Mouse (Mus musculus) left cerebral cortex, postnatal 4 days (tissue): ENCODE data around the gene Alpk1. TPM values are rescaled to one million over a fixed set of nuclear protein-coding genes. Genes with fewer than 3 reads are reported as not detected.
A peak's percentile ranks its signal among the peaks of the same experiment; 100 is the strongest.

Experiments used
- DNase-seq: peaks from one replicate; pipeline ENCODE4 v3.0.0-alpha.2; 2022
- intact Hi-C: fragments of 180-260 bp; cut with DNase I; formaldehyde crosslinking; loops from one replicate; pipeline ENCODE4 v1.15.1; 2025
- total RNA-seq, 2 experiments: library from RNA; stranded (reverse); gene quantifications; 2 replicates each; pipeline ENCODE4 v1.2.3; 2021

The Alpk1 gene
- total RNA-seq, 2 experiments from 2014 or later, result 2.0 to 4.0 TPM

- intact Hi-C loops, result no loop called here
- no peak for DNase-seq
Measured at GRCm38 (mm10) chr3:127701196-127701825, 79.0 kb downstream of the Alpk1 start.

- intact Hi-C loops, result no loop called here
- DNase-seq, result no peak
Measured at GRCm38 (mm10) chr3:127698636-127699035, 81.7 kb downstream of the Alpk1 start.

GRCm38 (mm10) chr3:127696541-127696940 is 83.8 kb downstream of the Alpk1 start:
- no peak for DNase-seq
- intact Hi-C loops, result no loop called here

GRCm38 (mm10) chr3:127694802-127695771 is 85.2 kb downstream of the Alpk1 start:
- peak; percentile 10 for DNase-seq
- intact Hi-C loops, result no loop called here

- intact Hi-C loops, result no loop called here
Measured at GRCm38 (mm10) chr3:127691230-127691629, 89.1 kb downstream of the Alpk1 start.

GRCm38 (mm10) chr3:127679703-127680102 is 100.6 kb downstream of the Alpk1 start:
- intact Hi-C loops, result no loop called here
- no peak for DNase-seq

More at GRCm38 (mm10) chr3:127691230-127691629, 89.1 kb downstream of the Alpk1 start:
- no peak for DNase-seq

GRCm38 (mm10) chr3:127661646-127662531 is 118.4 kb downstream of the Alpk1 start:
- intact Hi-C loops, result no loop called here
- no peak for DNase-seq

GRCm38 (mm10) chr3:127660712-127661111 is 119.6 kb downstream of the Alpk1 start:
- intact Hi-C loops, result no loop called here
- DNase-seq, result no peak

- no peak for DNase-seq
- intact Hi-C loops, result no loop called here
Measured at GRCm38 (mm10) chr3:127651742-127652653, 128.3 kb downstream of the Alpk1 start.

- DNase-seq, result no peak
Measured at GRCm38 (mm10) chr3:127646156-127646825, 134.0 kb downstream of the Alpk1 start.

GRCm38 (mm10) chr3:127642211-127642610 is 138.1 kb downstream of the Alpk1 start:
- intact Hi-C loops, result no loop called here

More at GRCm38 (mm10) chr3:127646156-127646825, 134.0 kb downstream of the Alpk1 start:
- intact Hi-C loops, result no loop called here

GRCm38 (mm10) chr3:127640762-127641700 is 139.3 kb downstream of the Alpk1 start:
- intact Hi-C loops, result no loop called here

More at GRCm38 (mm10) chr3:127642211-127642610, 138.1 kb downstream of the Alpk1 start:
- DNase-seq, result no peak

GRCm38 (mm10) chr3:127639875-127640761 is 140.2 kb downstream of the Alpk1 start:
- DNase-seq, result peak; percentile 73
- intact Hi-C loops, result no loop called here

More at GRCm38 (mm10) chr3:127640762-127641700, 139.3 kb downstream of the Alpk1 start:
- no peak for DNase-seq

- intact Hi-C loops, result loop anchor here (5.0 kb wide), 1 partner anchor 122 kb away; no protein-coding TSS in a partner anchor
Measured at GRCm38 (mm10) chr3:127634984-127635349, 145.4 kb downstream of the Alpk1 start.

GRCm38 (mm10) chr3:127634101-127634983 is 146.0 kb downstream of the Alpk1 start:
- intact Hi-C loops, result loop anchor here (5.0 kb wide), 1 partner anchor 123 kb away; no protein-coding TSS in a partner anchor
- DNase-seq, result peak; percentile 80

More at GRCm38 (mm10) chr3:127634984-127635349, 145.4 kb downstream of the Alpk1 start:
- DNase-seq, result no peak
